Mouse (Mus musculus) kidney, adult 2 months (tissue): ENCODE data around the gene Dnali1.

Source experiments
- CTCF ChIP-seq: fragments of 200-500 bp; conservative IDR thresholded peaks from 2 replicates; pipeline ENCODE4 v1.5.1; 2011; ENCODE audit warnings: low read depth, mild to moderate bottlenecking, control low read depth, low read length, moderate library complexity, mixed read lengths; ENCODE audit not compliant: insufficient read depth, insufficient read length
- POLR2A ChIP-seq: fragments of 200-500 bp; IDR thresholded peaks from one replicate; pipeline ENCODE4 v1.6.1; 2011; ENCODE audit warnings: low read depth, low read length, control low read depth

DNA sequence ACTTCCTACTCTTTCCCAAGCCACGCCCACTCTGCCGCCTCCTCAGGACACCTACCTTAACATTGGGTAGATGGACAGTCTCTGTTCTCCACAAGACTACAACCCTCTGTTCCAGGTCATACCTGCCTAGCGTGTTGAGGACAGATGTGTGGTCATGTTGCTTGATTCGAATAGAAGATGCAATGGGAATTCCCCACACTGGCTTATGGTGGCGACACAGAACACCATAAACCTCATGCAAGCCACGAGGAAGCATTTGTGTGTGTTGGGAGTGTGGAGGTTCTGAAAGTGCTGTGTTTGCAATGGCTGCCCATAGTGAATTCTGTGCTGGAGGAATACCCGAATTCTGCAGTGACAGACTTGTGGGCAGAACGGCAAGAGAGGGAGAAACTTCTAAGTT is 1.7 kb downstream of the Dnali1 start:
- TF ChIP-seq POLR2A (no peak), CTCF (no peak)
